Mouse (Mus musculus): Measurements from ENCODE around the gene Slc7a14. TPM values are rescaled to one million over a fixed set of nuclear protein-coding genes. Genes with fewer than 3 reads are reported as not detected.

Gene Slc7a14
- polyA plus RNA-seq, 1 experiment from 2014 or later: 0.44 TPM

DNA sequence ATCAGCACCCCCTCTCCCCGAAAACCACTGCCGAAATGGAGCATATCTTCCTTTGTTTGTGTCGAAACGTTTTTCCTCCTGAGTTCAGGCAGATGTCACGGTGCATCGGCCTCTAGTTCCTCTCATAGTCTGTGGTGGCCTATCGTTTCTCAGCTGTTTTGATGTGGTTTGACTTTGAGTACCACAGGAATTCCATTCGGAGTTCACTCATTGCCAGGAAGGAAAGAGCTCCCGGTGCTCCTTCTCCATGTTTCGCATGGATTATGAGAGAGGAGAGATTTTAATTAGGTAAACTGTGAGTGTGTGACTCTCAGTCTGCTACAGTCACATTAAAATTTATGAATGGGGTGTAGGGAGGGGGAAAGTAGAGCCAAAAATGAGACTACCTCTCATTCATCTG is 150.1 kb downstream of the Slc7a14 start:
- ATAC-seq (ENCODE audit: low FRiP score) (no peak), DNase-seq (ENCODE audit: low spot score, missing footprints) (no peak)
- no peak overlapping the region for H3K27ac ChIP-seq (ENCODE audit: low read depth, low read length)
- no peak overlapping the region for H3K9ac ChIP-seq (ENCODE audit: low read length)
- H3K4me3 ChIP-seq (ENCODE audit: low read depth, low read length): no peak overlapping the region
- H3K9me3 ChIP-seq (ENCODE audit: control insufficient read depth, low read length): no peaks in the 10 kb centered on the region
- H3K36me3 ChIP-seq (ENCODE audit: control insufficient read depth, insufficient read depth, low read length): no peaks in the 10 kb centered on the region
- WGBS: 84% methylated on average over 10 of the region's 10 CpGs
- no peaks in the 10 kb centered on the region for H3K4me1 ChIP-seq (ENCODE audit: control insufficient read depth, insufficient read depth, low read length)
- H3K4me2 ChIP-seq: no peak overlapping the region
- no peaks in the 10 kb centered on the region for H3K27me3 ChIP-seq (ENCODE audit: control insufficient read depth, insufficient read depth, low read length)

DNA sequence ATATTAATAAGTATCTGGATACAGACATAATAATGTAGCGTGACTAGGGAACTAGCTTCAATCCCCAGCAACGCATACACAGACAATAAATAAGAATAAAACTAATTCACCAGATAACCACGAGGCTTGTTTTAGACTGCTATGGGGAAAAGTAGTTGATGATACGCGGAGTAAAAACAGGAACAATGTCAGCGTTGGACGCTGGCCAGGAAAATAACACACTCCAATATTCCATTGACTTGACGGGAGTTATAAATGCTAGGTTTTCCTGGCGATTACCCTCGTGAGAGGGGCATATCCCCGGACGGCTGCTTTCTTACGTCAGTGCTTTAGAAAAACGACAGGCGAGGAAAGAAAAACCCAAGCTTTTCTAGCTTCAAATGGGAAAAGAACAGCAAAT is 152.4 kb downstream of the Slc7a14 start:
- no peaks in the 10 kb centered on the region for H3K36me3 ChIP-seq (ENCODE audit: control insufficient read depth, insufficient read depth, low read length)
- no peak for DNase-seq (ENCODE audit: low spot score, missing footprints)
- H3K9me3 ChIP-seq (ENCODE audit: control insufficient read depth, low read length): no peaks in the 10 kb centered on the region
- no peak overlapping the region for H3K27ac ChIP-seq (ENCODE audit: low read depth, low read length)
- no peak overlapping the region for H3K9ac ChIP-seq (ENCODE audit: low read length)
- no peak overlapping the region for H3K4me2 ChIP-seq
- H3K4me1 ChIP-seq (ENCODE audit: control insufficient read depth, insufficient read depth, low read length): no peaks in the 10 kb centered on the region
- no peak overlapping the region for H3K4me3 ChIP-seq (ENCODE audit: low read depth, low read length)
- ATAC-seq (ENCODE audit: low FRiP score): no peak
- WGBS: 92% methylated on average over 15 of the region's 15 CpGs
- no peaks in the 10 kb centered on the region for H3K27me3 ChIP-seq (ENCODE audit: control insufficient read depth, insufficient read depth, low read length)

GRCm38 (mm10) chr3:31156126-31156525 is 154.1 kb downstream of the Slc7a14 start:
- ATAC-seq (ENCODE audit: low FRiP score) (no peak), DNase-seq (ENCODE audit: low spot score, missing footprints) (no peak)
- Histone ChIP-seq H3K4me3 (ENCODE audit: low read depth, low read length) (no peak overlapping the region), H3K9ac (ENCODE audit: low read length) (no peak overlapping the region), H3K4me1 (ENCODE audit: control insufficient read depth, insufficient read depth, low read length) (no peaks in the 10 kb centered on the region), H3K27me3 (ENCODE audit: control insufficient read depth, insufficient read depth, low read length) (no peaks in the 10 kb centered on the region), H3K36me3 (ENCODE audit: control insufficient read depth, insufficient read depth, low read length) (no peaks in the 10 kb centered on the region), H3K9me3 (ENCODE audit: control insufficient read depth, low read length) (no peaks in the 10 kb centered on the region), H3K4me2 (no peak overlapping the region), H3K27ac (ENCODE audit: low read depth, low read length) (no peak overlapping the region)
- WGBS: 54% methylated on average over 3 of the region's 3 CpGs

Other genes with a start within 250 kb of the Slc7a14 start
- gene Skil, start 215.3 kb downstream of the Slc7a14 start, polyA plus RNA-seq (2014; fragmentation: Nextera tagmentation; extraction: Ambion mirVana): 43.9 and 55.0 TPM in 2 replicates
- gene Cldn11, start 160.5 kb downstream of the Slc7a14 start, polyA plus RNA-seq (2014; fragmentation: Nextera tagmentation; extraction: Ambion mirVana): 8.7 and 9.6 TPM in 2 replicates